Mouse (Mus musculus): ENCODE data around the gene Pik3ap1. TPM values are rescaled to one million over a fixed set of nuclear protein-coding genes. Genes with fewer than 3 reads are reported as not detected.

Pik3ap1 gene
- polyA plus RNA-seq, 2 experiments from 2014 or later: 2.5 to 2.8 TPM

Other genes starting within 250 kb of the Pik3ap1 start
- gene Tll2, start 178.3 kb downstream of the Pik3ap1 start, polyA plus RNA-seq (2017; shearing (Covaris generic)): not detected
- gene Tm9sf3, start 121.1 kb downstream of the Pik3ap1 start, polyA plus RNA-seq (2017; shearing (Covaris generic)): 10 to 100 TPM; 14.2 to 34.8 TPM
- 10 to 100 TPM; 17.1 to 17.6 TPM for gene Lcor, start 97.5 kb upstream of the Pik3ap1 start, polyA plus RNA-seq (2017; shearing (Covaris generic))
- gene Gm340, start 197.3 kb upstream of the Pik3ap1 start, polyA plus RNA-seq (2017; shearing (Covaris generic)): 1 to 10 TPM; 4.0 to 6.4 TPM